7 mouse cellular contexts compared by ENCODE assay signal in the genomic region with DNA sequence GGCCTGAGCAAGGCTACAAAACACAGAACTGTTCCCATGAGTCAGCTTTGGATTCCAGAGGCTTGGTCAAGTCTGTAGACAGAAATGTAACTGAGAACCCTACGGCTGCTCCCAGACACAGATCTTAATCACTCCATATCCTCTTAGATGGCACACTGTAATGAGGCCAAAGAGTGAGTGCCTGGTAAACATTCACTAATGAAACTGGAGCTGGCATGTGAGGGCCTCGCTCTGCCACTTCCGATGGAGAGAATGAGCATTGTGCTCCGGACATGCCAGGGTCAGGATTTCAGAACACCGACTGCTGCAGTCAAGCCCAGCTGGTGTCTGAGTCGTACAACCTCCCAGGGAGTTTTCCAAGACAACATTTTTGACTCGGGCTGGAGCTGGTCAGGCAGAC. TPM values are rescaled to one million over a fixed set of nuclear protein-coding genes. Genes with fewer than 3 reads are reported as not detected.
DNase-seq lines count a peak whose midpoint lies in the region; ATAC-seq lines count a peak whose summit lies in the region.

No protein-coding gene starts in this region.

- H3K4me1 ChIP-seq in lung, embryonic 16.5 days (replicated peaks; ENCODE audit: control insufficient read depth, insufficient read depth, low read length) = peaks cover 13% of the 10 kb centered on the region

- H3K9me3 ChIP-seq in lung, embryonic 16.5 days (ENCODE audit: control insufficient read depth, low read length) = no peaks in the 10 kb centered on the region

- H3K4me3 ChIP-seq in lung, embryonic 16.5 days (ENCODE audit: low read length) = no peak overlapping the region

- peak; percentile 82 for DNase-seq in 3T3-L1 (ENCODE audit: low read depth, low spot score)
- DNase-seq in NIH3T3 (ENCODE audit: low read depth) = peak; percentile 82
- peak; percentile 81 for DNase-seq in kidney, adult 9 months
- DNase-seq in left cerebral cortex, adult 8-10 months (ENCODE audit: low spot score in 2 of 2) = no peak
- no peak for DNase-seq in right cerebral cortex, postnatal 14 days
- no peak for DNase-seq in layer of hippocampus, postnatal 25 days (ENCODE audit: extremely low spot score in 1 of 2, low spot score in 1 of 2)

- no peak overlapping the region for H3K4me2 ChIP-seq in lung, embryonic 16.5 days (ENCODE audit: low read depth, low read length)

- H3K36me3 ChIP-seq in lung, embryonic 16.5 days (ENCODE audit: control insufficient read depth, insufficient read depth, low read length) = peaks cover 4% of the 10 kb centered on the region; the same call in 1 of the 2 replicates

- peak; percentile 60 for ATAC-seq in lung, embryonic 16.5 days (ENCODE audit: low read depth)

- H3K27ac ChIP-seq in lung, embryonic 16.5 days (ENCODE audit: low read length) = peak overlapping the region; percentile 78

- WGBS in lung, embryonic 16.5 days = 13% methylated on average over 7 of the region's 7 CpGs

- H3K27me3 ChIP-seq in lung, embryonic 16.5 days (ENCODE audit: control insufficient read depth, insufficient read depth, low read depth, low read length) = no peaks in the 10 kb centered on the region

- no peak overlapping the region; the same call in 1 of the 2 replicates for H3K9ac ChIP-seq in lung, embryonic 16.5 days (ENCODE audit: low read length)

RNA-seq across cellular contexts. Expression of gene Rflnb, which starts 32.4 kb away (rescaled TPM):
- 41.7 and 42.8 TPM in 2 replicates for polyA plus RNA-seq in lung, embryonic 16.5 days (2015; fragmentation: Nextera tagmentation; extraction: Ambion mirVana)
- total RNA-seq in left cerebral cortex, adult 8-10 months (2022) = 1 to 10 TPM; 7.5 to 9.7 (median 8.9) TPM
- 10 to 100 TPM in 1 of 2 experiments, 1 to 10 TPM in 1; 9.6 to 10.3 TPM for total RNA-seq in layer of hippocampus, postnatal 25 days (2021)

Comparison
In these comparisons a context has a peak if more than half of its experiments do, and no peak if none do; other contexts are left out.
1. DNase-seq: peak in 3T3-L1 (single experiment), NIH3T3 (single experiment) and kidney, adult 9 months (single experiment); none in left cerebral cortex, adult 8-10 months (0 of 2), right cerebral cortex, postnatal 14 days (single experiment) and layer of hippocampus, postnatal 25 days (0 of 2).